Mouse (Mus musculus) ovary, adult 10 weeks (tissue): Measurements from ENCODE around the gene Zfp114. TPM values are rescaled to one million over a fixed set of nuclear protein-coding genes. Genes with fewer than 3 reads are reported as not detected.

Source experiments
- polyA plus RNA-seq: library from polyadenylated mRNA; stranded (reverse); fragments of 350-450 nt; fragmentation: Illumina TruSeq; extraction: RNeasy Lipid Tissue Mini Kit (QIAGEN cat#74804); gene quantifications from one replicate; pipeline ENCODE4 v1.2.3, GENCODE M21; 2014

The Zfp114 gene
- 2.3 TPM for polyA plus RNA-seq

GRCm38 (mm10) chr7:24174618-24175336 is at the start of gene Zfp114:
Gene Zfp114 (plus strand): TSS chr7:24175060.

GRCm38 (mm10) chr7:24133996-24134828 is 40.6 kb upstream of the Zfp114 start, which contains the start of gene Zfp235:
Gene Zfp235 (plus strand): TSS chr7:24134169.

GRCm38 (mm10) chr7:24211343-24211742 is 36.5 kb downstream of the Zfp114 start, which contains the start of gene Zfp111:
Gene Zfp111 (minus strand): TSS chr7:24211443.

Other genes starting within 250 kb of the Zfp114 start
- not detected for gene Vmn1r179, start 248.1 kb upstream of the Zfp114 start, polyA plus RNA-seq
- not detected for gene Vmn1r180, start 224.4 kb upstream of the Zfp114 start, polyA plus RNA-seq
- not detected for gene Vmn1r181, start 200.4 kb upstream of the Zfp114 start, polyA plus RNA-seq
- not detected for gene V1rd19, start 173.4 kb upstream of the Zfp114 start, polyA plus RNA-seq
- gene Vmn1r183, start 121.8 kb upstream of the Zfp114 start, polyA plus RNA-seq, result not detected
- gene Zfp180, start 93.1 kb upstream of the Zfp114 start, polyA plus RNA-seq, result 10.1 TPM
- gene Zfp112, start 62.7 kb upstream of the Zfp114 start, polyA plus RNA-seq, result 1.4 TPM
- gene Zfp235, start 40.9 kb upstream of the Zfp114 start, polyA plus RNA-seq, result 4.8 TPM
- 14.2 TPM for gene Zfp111, start 36.4 kb downstream of the Zfp114 start, polyA plus RNA-seq
- gene Zfp109, start 62.5 kb downstream of the Zfp114 start, polyA plus RNA-seq, result 5.6 TPM
- 7.8 TPM for gene Zfp108, start 79.7 kb downstream of the Zfp114 start, polyA plus RNA-seq
- 3.8 TPM for gene Zfp93, start 95.4 kb downstream of the Zfp114 start, polyA plus RNA-seq
- gene Zfp61, start 126.2 kb downstream of the Zfp114 start, polyA plus RNA-seq, result 11.3 TPM
- gene Zfp94, start 141.6 kb downstream of the Zfp114 start, polyA plus RNA-seq, result 2.2 TPM
- not detected for gene Tescl, start 158.9 kb downstream of the Zfp114 start, polyA plus RNA-seq
- gene Lypd5, start 174.1 kb downstream of the Zfp114 start, polyA plus RNA-seq, result not detected
- gene Kcnn4, start 195.2 kb downstream of the Zfp114 start, polyA plus RNA-seq, result not detected
- not detected for gene Smg9, start 224.6 kb downstream of the Zfp114 start, polyA plus RNA-seq